Mouse (Mus musculus) embryonic fibroblast, embryonic 13.5 days (primary cell): ENCODE results near the gene 1700080E11Rik.

Experiments used
- CTCF ChIP-seq: IDR thresholded peaks from 2 replicates; pipeline ENCODE4 v1.5.1; 2011; ENCODE audit warnings: mild to moderate bottlenecking, control low read depth, low read length, moderate library complexity, borderline replicate concordance; ENCODE audit not compliant: insufficient read depth
- POLR2A ChIP-seq: IDR thresholded peaks from 2 replicates; pipeline ENCODE4 v1.6.1; 2011; ENCODE audit warnings: low read depth, mild to moderate bottlenecking, control low read depth, low read length, moderate library complexity

- TF ChIP-seq CTCF (no peak), POLR2A (peak; percentile 80)
Observed at GRCm38 (mm10) chr9:105131253-105132001, 13.5 kb downstream of the 1700080E11Rik start, which contains the start of gene Nudt16.
